Mouse (Mus musculus) embryonic facial prominence, embryonic 15.5 days (tissue): ENCODE measurements around the gene Pih1d1. TPM values are rescaled to one million over a fixed set of nuclear protein-coding genes. Genes with fewer than 3 reads are reported as not detected.
"Not testable (repeated sequence)": the region's sequence is repeated elsewhere in the genome, so short reads cannot be mapped to it uniquely, and the experiment has no call there.

Source experiments
- ATAC-seq: fragments of 200-750 bp; cut with Nextera tagmentation; 2 replicates; pipeline ENCODE4 v1.8.0; 2017; ENCODE audit warnings: low read depth, moderate TSS enrichment; ENCODE audit not compliant: insufficient number of reproducible peaks, low FRiP score, low TSS enrichment
- H3K27ac ChIP-seq: fragments of 300-500 bp; sonication (generic); replicated peaks from 2 replicates; pipeline ENCODE4 v1.5.1; 2015; ENCODE audit warnings: mild to moderate bottlenecking, inconsistent platforms
- H3K27me3 ChIP-seq: fragments of 300-500 bp; sonication (generic); 2 replicates; pipeline ENCODE4 v1.6.1; 2015; ENCODE audit warnings: inconsistent platforms
- H3K36me3 ChIP-seq: fragments of 300-500 bp; sonication (generic); 2 replicates; pipeline ENCODE4 v1.6.1; 2015; ENCODE audit warnings: mild to moderate bottlenecking, inconsistent platforms
- H3K4me1 ChIP-seq: fragments of 300-500 bp; sonication (generic); 2 replicates; pipeline ENCODE4 v1.6.1; 2015; ENCODE audit warnings: inconsistent platforms
- H3K4me2 ChIP-seq: fragments of 300-500 bp; sonication (generic); replicated peaks from 2 replicates; pipeline ENCODE4 v1.6.1; 2015; ENCODE audit warnings: mild to moderate bottlenecking, inconsistent platforms
- H3K4me3 ChIP-seq: fragments of 300-500 bp; sonication (generic); replicated peaks from 2 replicates; pipeline ENCODE4 v1.5.1; 2015; ENCODE audit warnings: mild to moderate bottlenecking, inconsistent platforms
- H3K9ac ChIP-seq: fragments of 300-500 bp; sonication (generic); 2 replicates; pipeline ENCODE4 v1.6.1; 2015; ENCODE audit warnings: inconsistent platforms
- H3K9me3 ChIP-seq: fragments of 300-500 bp; sonication (generic); replicated peaks from 2 replicates; pipeline ENCODE4 v1.6.1; 2016; ENCODE audit warnings: inconsistent platforms
- WGBS: fragments of 180-500 bp; shearing (Covaris S2); methylation state at CpG from one replicate; pipeline ENCODE4 v1.1.7; 2015; 5-methylcytosine and 5-hydroxymethylcytosine counted together
- polyA plus RNA-seq: library from polyadenylated mRNA; unstranded; fragments of >200 nt; fragmentation: Nextera tagmentation; extraction: Ambion mirVana; gene quantifications from 2 replicates; pipeline ENCODE4 v1.2.1, GENCODE M21; 2015

Pih1d1 gene
- polyA plus RNA-seq, 1 experiment from 2014 or later: 87.5 TPM

DNA sequence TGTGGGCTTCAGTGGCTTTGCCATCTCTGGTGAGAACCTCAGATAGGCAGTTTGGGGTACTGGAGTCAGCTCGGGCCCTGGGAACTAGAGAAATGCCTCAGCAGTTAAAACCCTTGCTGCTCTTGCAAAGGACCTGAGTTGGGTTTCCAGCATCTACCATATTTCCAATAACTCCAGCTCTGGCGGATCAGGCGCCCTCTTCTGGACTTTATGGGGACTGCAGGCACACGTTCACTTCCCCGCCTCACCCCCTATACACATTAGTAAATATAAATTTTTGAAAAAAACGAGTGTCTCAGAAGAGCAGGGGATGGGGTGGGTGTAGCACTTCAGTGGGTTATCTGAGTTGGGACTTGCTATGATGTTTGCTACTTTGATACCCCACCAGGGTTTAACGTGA, 18.9 kb downstream of the Pih1d1 start:
- no peak for ATAC-seq
- Histone ChIP-seq H3K9ac (no peak overlapping the region), H3K4me3 (no peak overlapping the region), H3K27ac (no peak overlapping the region), H3K4me1 (peaks cover 24% of the 10 kb centered on the region), H3K4me2 (no peak overlapping the region), H3K27me3 (peaks cover 86% of the 10 kb centered on the region), H3K9me3 (peaks cover 11% of the 10 kb centered on the region), H3K36me3 (no peaks in the 10 kb centered on the region)
- 63% methylated on average over 7 of the region's 7 CpGs for WGBS

DNA sequence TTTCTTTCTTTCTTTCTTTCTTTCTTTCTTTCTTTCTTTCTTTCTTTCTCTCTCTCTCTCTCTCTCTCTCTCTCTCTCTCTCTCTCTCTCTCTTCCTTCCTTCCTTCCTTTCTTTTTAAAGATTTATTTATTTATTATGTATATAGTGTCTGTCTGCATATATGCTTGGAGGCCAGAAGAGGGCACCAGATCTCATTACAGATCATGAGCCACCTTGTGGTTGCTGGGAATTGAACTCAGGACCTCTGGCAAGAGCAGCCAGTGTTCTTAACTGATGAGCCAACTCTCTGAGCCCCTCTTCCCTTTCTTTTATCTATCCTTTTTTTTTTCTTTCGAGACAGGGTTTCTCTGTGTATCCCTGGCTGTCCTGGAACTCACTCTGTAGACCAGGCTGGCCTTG, 19.7 kb downstream of the Pih1d1 start:
- peaks cover 18% of the 10 kb centered on the region for H3K4me1 ChIP-seq
- 64% methylated on average over 1 of the region's 1 CpGs for WGBS
- not testable (repeated sequence) for H3K4me3 ChIP-seq, H3K27ac ChIP-seq, ATAC-seq, H3K9ac ChIP-seq, H3K4me2 ChIP-seq, H3K36me3 ChIP-seq
- peaks cover 86% of the 10 kb centered on the region for H3K27me3 ChIP-seq
- peaks cover 11% of the 10 kb centered on the region for H3K9me3 ChIP-seq

DNA sequence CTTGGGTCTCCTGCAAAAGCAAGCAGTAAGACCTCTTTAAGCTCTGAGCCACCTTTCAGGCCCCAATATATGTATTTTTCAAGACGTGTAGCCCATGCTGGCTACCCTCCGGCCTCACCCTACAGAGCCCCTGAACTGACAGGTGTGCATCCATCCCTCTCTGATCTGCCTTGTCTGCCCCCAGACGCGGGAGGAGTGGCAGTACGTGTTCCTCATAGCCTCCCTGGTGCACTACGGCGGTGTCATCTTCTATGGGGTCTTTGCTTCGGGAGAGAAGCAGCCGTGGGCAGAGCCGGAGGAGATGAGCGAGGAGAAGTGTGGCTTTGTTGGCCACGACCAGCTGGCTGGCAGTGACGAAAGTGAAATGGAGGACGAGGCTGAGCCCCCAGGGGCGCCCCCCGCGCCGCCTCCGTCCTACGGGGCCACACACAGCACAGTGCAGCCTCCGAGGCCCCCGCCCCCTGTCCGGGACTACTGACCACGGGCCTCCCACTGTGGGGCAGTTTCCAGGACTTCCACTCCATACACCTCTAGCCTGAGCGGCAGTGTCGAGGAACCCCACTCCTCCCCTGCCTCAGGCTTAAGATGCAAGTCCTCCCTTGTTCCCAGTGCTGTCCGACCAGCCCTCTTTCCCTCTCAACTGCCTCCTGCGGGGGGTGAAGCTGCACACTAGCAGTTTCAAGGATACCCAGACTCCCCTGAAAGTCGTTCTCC, 20.6 kb downstream of the Pih1d1 start:
- H3K27me3 ChIP-seq: peaks cover 86% of the 10 kb centered on the region
- H3K4me2 ChIP-seq: peak overlapping the region; percentile 24
- H3K36me3 ChIP-seq: no peaks in the 10 kb centered on the region
- H3K4me1 ChIP-seq: peaks cover 18% of the 10 kb centered on the region
- WGBS: 3% methylated on average over 29 of the region's 29 CpGs
- H3K9me3 ChIP-seq: peaks cover 6% of the 10 kb centered on the region
- ATAC-seq: no peak
- H3K27ac ChIP-seq: no peak overlapping the region
- H3K9ac ChIP-seq: no peak overlapping the region
- peak overlapping the region; percentile 16 for H3K4me3 ChIP-seq

DNA sequence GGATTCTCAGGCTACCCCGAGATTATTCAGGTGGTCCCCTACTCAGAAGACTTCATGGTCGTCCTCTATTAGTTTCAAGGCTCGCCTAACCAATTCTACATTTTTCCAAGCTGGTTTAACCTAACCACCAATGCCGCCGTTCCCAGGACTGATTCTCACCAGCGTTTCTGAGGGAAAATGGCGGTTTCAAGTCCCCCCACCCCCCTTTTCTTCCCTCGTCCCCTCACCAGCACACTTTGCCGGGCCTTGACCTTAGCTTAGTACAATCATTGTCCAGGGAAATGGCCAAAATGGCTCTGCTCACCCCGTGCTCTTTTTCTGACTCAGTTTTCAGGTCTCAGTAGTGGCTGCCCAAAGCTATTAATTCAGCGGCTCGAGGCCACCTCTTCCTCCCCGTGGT, 21.3 kb downstream of the Pih1d1 start:
- 4% methylated on average over 13 of the region's 13 CpGs for WGBS
- no peak overlapping the region for H3K4me3 ChIP-seq

DNA sequence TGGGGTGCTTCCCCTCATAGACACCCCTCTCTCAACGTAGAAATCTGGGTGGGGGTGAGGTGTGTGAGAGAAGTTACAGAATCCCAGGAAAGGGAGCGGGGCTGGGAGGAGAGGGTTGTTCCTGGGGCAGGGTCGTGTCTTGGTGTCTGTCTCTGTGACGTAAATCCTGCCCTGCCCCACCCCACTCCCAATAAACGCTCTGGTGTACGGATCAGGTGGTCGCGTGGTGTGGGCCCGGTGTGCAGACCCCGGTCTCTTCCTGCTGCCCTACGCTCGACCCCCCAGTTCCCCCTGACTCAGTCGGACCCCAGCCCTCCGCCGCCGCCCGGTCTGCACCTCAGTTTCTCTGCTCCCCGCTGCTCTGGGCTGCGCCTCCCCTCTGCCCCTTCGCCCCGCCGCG, 21.8 kb downstream of the Pih1d1 start:
- Histone ChIP-seq H3K27ac (no peak overlapping the region), H3K9ac (no peak overlapping the region), H3K4me1 (peaks cover 18% of the 10 kb centered on the region), H3K4me2 (peak overlapping the region; percentile 47), H3K36me3 (no peaks in the 10 kb centered on the region), H3K27me3 (peaks cover 92% of the 10 kb centered on the region), H3K4me3 (peak overlapping the region; percentile 23), H3K9me3 (no peaks in the 10 kb centered on the region)
- 4% methylated on average over 23 of the region's 23 CpGs for whole genome bisulfite sequencing
- ATAC-seq: no peak

More for the DNA sequence above, 21.3 kb downstream of the Pih1d1 start:
- no peaks in the 10 kb centered on the region for H3K9me3 ChIP-seq
- no peak overlapping the region for H3K9ac ChIP-seq
- H3K27me3 ChIP-seq: peaks cover 90% of the 10 kb centered on the region
- peaks cover 18% of the 10 kb centered on the region for H3K4me1 ChIP-seq
- no peak for ATAC-seq
- no peaks in the 10 kb centered on the region for H3K36me3 ChIP-seq
- H3K4me2 ChIP-seq: no peak overlapping the region
- no peak overlapping the region for H3K27ac ChIP-seq

DNA sequence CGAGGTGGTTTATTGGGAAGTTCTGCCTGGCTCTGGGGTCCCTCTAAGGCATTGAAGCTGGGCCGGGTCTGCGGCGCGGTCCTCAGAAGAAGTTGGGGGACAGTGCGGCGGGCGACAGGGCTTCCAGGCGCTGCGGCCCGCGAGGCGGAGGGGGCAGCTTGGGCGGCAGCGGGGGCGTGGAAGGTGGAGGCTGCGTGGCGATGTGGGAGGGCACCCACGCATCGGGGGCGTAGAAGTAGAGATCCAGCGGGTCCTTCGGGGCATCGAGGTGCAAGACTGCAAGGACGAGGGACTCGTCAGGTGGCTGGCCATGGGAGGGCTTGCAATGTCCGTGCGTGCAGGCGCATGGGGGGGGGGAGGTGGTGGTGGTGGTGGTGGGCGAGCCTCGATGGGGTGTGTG, 22.3 kb downstream of the Pih1d1 start:
- Histone ChIP-seq H3K9me3 (no peaks in the 10 kb centered on the region), H3K27ac (no peak overlapping the region), H3K4me3 (peak overlapping the region; percentile 23), H3K36me3 (no peaks in the 10 kb centered on the region), H3K4me1 (peaks cover 20% of the 10 kb centered on the region), H3K9ac (no peak overlapping the region), H3K4me2 (peak overlapping the region; percentile 47), H3K27me3 (peaks cover 92% of the 10 kb centered on the region)
- no peak for ATAC-seq
- WGBS: 1% methylated on average over 31 of the region's 31 CpGs

DNA sequence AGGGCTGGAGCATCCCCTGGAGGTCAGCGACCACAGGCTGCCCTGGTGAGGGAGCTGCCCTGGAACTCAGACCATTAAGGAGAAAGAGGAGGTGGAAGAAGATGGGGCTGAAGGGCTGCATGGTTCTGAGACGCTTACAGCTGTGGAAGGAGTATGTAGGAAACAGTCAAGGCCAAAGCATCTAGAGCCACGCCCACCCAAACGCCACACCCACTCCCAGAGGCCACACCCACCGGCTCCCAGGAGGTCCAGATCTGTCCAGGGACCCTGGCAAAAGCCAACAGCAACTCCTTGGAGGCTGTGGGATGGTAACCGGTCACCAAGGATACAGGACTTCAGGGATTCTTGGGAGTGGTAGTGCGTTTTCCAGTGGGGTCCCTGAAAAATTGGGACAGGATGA, 24.4 kb downstream of the Pih1d1 start:
- Histone ChIP-seq H3K9ac (no peak overlapping the region), H3K27ac (no peak overlapping the region), H3K27me3 (peaks cover 98% of the 10 kb centered on the region), H3K4me2 (no peak overlapping the region), H3K36me3 (no peaks in the 10 kb centered on the region), H3K9me3 (no peaks in the 10 kb centered on the region), H3K4me1 (peaks cover 32% of the 10 kb centered on the region), H3K4me3 (no peak overlapping the region)
- no peak for ATAC-seq
- WGBS: 21% methylated on average over 7 of the region's 7 CpGs

DNA sequence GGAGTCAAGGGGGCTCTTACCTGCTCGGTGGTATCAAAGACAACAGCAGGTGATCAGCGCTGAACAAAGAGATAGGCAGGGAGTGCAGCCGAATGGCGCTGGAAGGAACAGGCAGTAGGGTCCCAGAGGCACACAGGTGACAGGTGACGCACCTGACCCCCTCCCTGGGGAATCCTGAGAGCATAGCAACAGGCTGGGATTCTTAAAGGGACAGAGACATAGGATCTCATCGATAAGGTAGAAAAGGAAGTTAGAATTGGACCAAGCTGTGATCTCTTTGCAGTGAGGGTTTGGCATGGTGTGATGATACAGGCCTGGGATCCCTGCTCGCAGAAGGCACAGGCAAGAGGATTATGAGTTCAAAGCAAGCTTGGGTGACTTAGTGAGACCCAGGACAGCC, 25.4 kb downstream of the Pih1d1 start, which contains the start of gene Gfy:
Gene Gfy, minus strand, starts transcription at position 101 of the 400 bp plus-strand sequence.
- 23% methylated on average over 7 of the region's 7 CpGs for WGBS
- H3K27me3 ChIP-seq: peaks cover 100% of the 10 kb centered on the region
- no peak within 1 kb of the TSS for H3K4me2 ChIP-seq
- ATAC-seq: no peak
- no peaks in the 10 kb centered on the region for H3K36me3 ChIP-seq
- no peak within 1 kb of the TSS for H3K27ac ChIP-seq
- no peaks in the 10 kb centered on the region for H3K9me3 ChIP-seq
- no peak within 1 kb of the TSS for H3K4me3 ChIP-seq
- H3K9ac ChIP-seq: no peak within 1 kb of the TSS
- H3K4me1 ChIP-seq: peaks cover 31% of the 10 kb centered on the region

DNA sequence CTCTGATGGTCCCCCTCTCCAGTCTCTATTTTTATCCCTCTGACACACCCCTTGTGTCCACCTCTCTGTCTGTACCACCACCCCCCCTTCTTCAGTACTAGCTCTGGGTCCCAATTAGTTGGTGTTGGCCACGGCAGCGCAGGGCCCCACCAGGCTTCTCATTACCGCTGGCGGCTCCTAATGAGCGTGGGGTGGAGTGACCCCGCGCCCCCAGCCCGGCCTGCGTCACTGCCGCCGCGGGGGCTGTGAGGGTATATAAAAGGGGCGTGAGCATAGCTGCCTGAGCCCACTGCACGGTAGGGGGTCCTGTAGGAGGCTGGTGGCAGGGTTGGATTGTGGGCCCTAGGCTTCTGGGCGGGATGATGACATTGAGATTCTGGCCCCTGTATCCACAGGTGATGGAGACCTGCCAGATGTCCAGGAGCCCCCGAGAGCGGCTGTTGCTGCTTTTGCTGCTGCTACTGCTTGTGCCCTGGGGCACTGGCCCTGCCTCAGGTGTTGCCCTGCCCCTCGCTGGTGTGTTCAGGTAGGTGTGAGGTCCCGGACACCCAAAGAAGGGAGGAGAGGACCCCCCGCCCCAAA, 26.9 kb downstream of the Pih1d1 start, which contains the start of gene Pth2:
Gene Pth2, plus strand, starts transcription at position 100 of the 582 bp plus-strand sequence.
- Histone ChIP-seq H3K36me3 (no peaks in the 10 kb centered on the region), H3K4me1 (peaks cover 21% of the 10 kb centered on the region), H3K9ac (no peak within 1 kb of the TSS), H3K9me3 (no peaks in the 10 kb centered on the region), H3K27me3 (peaks cover 100% of the 10 kb centered on the region), H3K27ac (no peak within 1 kb of the TSS), H3K4me3 (peak within 1 kb of the TSS; percentile 12), H3K4me2 (peak within 1 kb of the TSS; percentile 53; the same call in 1 of the 2 replicates)
- ATAC-seq: no peak
- WGBS: 17% methylated on average over 20 of the region's 20 CpGs

DNA sequence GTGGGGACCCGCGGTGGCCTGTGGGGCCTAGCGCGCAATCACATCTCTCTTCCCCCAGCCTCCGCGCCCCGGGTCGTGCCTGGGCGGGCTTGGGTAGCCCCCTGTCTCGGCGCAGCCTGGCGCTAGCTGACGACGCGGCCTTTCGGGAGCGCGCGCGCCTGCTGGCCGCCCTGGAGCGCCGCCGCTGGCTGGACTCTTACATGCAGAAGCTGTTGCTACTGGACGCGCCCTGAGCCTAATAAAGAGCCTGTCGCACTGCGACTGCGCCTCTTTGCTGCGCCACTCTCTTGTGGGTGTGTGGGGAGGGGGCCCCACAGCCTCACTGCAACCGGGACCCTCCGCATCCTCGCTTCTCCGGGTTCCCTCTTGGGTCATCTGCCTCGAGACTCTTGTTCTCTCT, 27.4 kb downstream of the Pih1d1 start:
- no peak for ATAC-seq
- H3K4me2 ChIP-seq: peak overlapping the region; percentile 53; the same call in 1 of the 2 replicates
- no peaks in the 10 kb centered on the region for H3K36me3 ChIP-seq
- H3K27ac ChIP-seq: no peak overlapping the region
- peaks cover 15% of the 10 kb centered on the region for H3K4me1 ChIP-seq
- 3% methylated on average over 35 of the region's 35 CpGs for WGBS
- peaks cover 99% of the 10 kb centered on the region for H3K27me3 ChIP-seq
- peak overlapping the region; percentile 12 for H3K4me3 ChIP-seq
- no peak overlapping the region for H3K9ac ChIP-seq
- no peaks in the 10 kb centered on the region for H3K9me3 ChIP-seq

DNA sequence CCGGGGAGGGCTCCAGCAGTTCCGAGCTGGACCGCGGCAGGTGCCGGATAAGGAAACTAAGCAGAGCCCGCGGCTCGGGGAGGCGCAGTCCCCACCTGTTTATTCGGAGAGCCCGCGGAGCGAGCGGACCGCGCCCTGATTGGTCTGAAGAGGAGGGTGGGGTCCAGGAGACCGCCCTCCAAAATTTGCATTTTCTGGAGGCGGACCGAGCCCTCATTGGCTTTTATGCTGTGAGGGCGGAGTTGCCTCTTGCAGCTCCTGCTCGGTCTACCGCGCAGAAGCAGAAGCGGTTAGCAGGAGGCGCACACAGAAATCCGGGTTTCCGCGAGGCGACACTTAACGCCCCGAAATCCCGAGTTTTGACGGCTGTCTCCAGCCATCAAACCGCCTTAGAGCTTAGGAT, 28.1 kb downstream of the Pih1d1 start:
- Histone ChIP-seq H3K9me3 (no peaks in the 10 kb centered on the region), H3K36me3 (no peaks in the 10 kb centered on the region), H3K27me3 (peaks cover 99% of the 10 kb centered on the region), H3K4me2 (peak overlapping the region; percentile 53), H3K9ac (no peak overlapping the region), H3K4me1 (peaks cover 15% of the 10 kb centered on the region), H3K27ac (no peak overlapping the region), H3K4me3 (peak overlapping the region; percentile 31)
- peak; percentile 81 for ATAC-seq
- WGBS: under 1% methylated on average over 34 of the region's 34 CpGs
